Mouse (Mus musculus): ENCODE data around the gene Ehd1. TPM values are rescaled to one million over a fixed set of nuclear protein-coding genes. Genes with fewer than 3 reads are reported as not detected.

Gene Ehd1
- polyA plus RNA-seq, 1 experiment from 2014 or later, result 177 TPM

DNA sequence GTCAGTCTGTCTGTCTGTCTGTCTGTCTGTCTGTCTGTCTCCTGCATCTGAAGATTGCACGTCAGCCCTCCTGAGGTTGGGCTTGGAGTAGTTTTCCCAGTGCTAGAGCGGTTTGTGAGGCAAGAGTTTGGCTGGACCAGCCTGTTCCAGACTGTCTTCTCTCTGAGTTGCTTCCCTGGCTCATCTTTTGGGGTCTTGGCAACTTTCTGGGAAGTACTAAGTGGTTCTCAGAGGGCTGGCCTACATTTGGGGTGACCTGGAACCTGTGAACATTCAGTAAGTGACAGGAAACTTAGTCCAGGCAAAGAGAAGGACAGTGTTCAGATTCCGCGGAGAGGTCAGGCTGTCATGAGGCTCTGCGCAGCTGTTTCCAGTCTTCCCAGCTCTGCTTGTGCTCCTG lies 15.7 kb downstream of the Ehd1 start:
- Histone ChIP-seq H3K27me3 (replicated peaks; ENCODE audit: control insufficient read depth, insufficient read depth, low read length) (no peaks in the 10 kb centered on the region), H3K9ac (ENCODE audit: low read depth, low read length) (0 out of 2 replicates have a peak overlapping the region, but pooled peaks have one; percentile 37), H3K9me3 (ENCODE audit: control insufficient read depth) (no peaks in the 10 kb centered on the region), H3K36me3 (ENCODE audit: control insufficient read depth, insufficient read depth) (peaks cover 50% of the 10 kb centered on the region), H3K4me1 (replicated peaks; ENCODE audit: control insufficient read depth, insufficient read depth, low read length) (peaks cover 5% of the 10 kb centered on the region), H3K4me2 (replicated peaks; ENCODE audit: low read depth) (0 out of 2 replicates have a peak overlapping the region, but pooled peaks have one; percentile 9), H3K4me3 (ENCODE audit: low read depth, low read length) (no peak overlapping the region), H3K27ac (ENCODE audit: low read depth, low read length) (peak overlapping the region; percentile 96)
- 76% methylated on average over 5 of the region's 5 CpGs for WGBS
- TF ChIP-seq CTCF (IDR thresholded peaks at IDR 0.05; ENCODE audit: low read depth), result no peak; the same call in 1 of the 2 replicates
- ATAC-seq, result no peak

- no peak overlapping the region for H3K4me3 ChIP-seq (ENCODE audit: low read depth, low read length)
- H3K9me3 ChIP-seq (ENCODE audit: control insufficient read depth), result no peaks in the 10 kb centered on the region
- 89% methylated on average over 17 of the region's 17 CpGs for WGBS
- H3K9ac ChIP-seq (ENCODE audit: low read depth, low read length), result no peak overlapping the region
- no peak for ATAC-seq
- no peak for TF ChIP-seq CTCF (IDR thresholded peaks at IDR 0.05; ENCODE audit: low read depth)
- peak overlapping the region; percentile 16 for H3K27ac ChIP-seq (ENCODE audit: low read depth, low read length)
- no peak overlapping the region for H3K4me2 ChIP-seq (replicated peaks; ENCODE audit: low read depth)
- peaks cover 66% of the 10 kb centered on the region for H3K36me3 ChIP-seq (ENCODE audit: control insufficient read depth, insufficient read depth)
- peaks cover 5% of the 10 kb centered on the region for H3K4me1 ChIP-seq (replicated peaks; ENCODE audit: control insufficient read depth, insufficient read depth, low read length)
- no peaks in the 10 kb centered on the region for H3K27me3 ChIP-seq (replicated peaks; ENCODE audit: control insufficient read depth, insufficient read depth, low read length)
Measured at GRCm38 (mm10) chr19:6294301-6294700, 17.8 kb downstream of the Ehd1 start.

DNA sequence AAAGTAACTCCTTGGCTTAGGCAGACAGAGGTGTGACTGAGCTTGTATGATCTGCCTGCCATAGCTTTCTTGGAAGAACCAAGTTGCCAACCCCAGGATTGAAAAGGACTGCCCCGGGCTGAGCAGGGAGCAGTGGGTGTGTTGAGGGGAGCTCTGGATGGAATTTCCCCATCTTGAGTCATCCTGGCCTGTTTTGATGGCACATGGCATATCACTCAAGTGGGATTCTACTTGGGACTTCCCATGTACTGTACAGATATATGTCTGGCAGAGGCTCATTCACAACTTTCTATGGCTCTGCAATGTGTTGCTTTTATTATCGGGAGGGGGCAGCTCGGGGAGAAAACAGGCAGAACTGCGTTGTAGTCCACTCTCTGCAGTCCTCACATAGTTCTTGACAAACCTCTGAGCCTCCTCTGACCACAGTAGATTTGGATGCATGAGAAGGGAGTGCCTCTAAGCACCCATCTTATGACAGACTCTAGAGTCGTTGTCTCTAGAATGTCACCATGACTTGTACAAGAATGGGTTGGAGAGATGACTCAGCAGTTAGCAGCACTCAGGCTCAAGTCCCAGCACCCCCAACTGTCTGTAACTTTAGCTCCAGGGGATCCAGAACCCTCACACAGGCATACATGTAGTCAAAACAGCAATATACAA lies 20.2 kb downstream of the Ehd1 start:
- Histone ChIP-seq H3K36me3 (ENCODE audit: control insufficient read depth, insufficient read depth) (peaks cover 69% of the 10 kb centered on the region), H3K27ac (ENCODE audit: low read depth, low read length) (peak overlapping the region; percentile 46), H3K9me3 (ENCODE audit: control insufficient read depth) (no peaks in the 10 kb centered on the region), H3K4me3 (ENCODE audit: low read depth, low read length) (no peak overlapping the region), H3K4me1 (replicated peaks; ENCODE audit: control insufficient read depth, insufficient read depth, low read length) (no peaks in the 10 kb centered on the region; the same call in none of the 2 replicates), H3K9ac (ENCODE audit: low read depth, low read length) (no peak overlapping the region), H3K27me3 (replicated peaks; ENCODE audit: control insufficient read depth, insufficient read depth, low read length) (no peaks in the 10 kb centered on the region), H3K4me2 (replicated peaks; ENCODE audit: low read depth) (no peak overlapping the region)
- 83% methylated on average over 5 of the region's 5 CpGs for WGBS
- no peak for ATAC-seq
- no peak for TF ChIP-seq CTCF (IDR thresholded peaks at IDR 0.05; ENCODE audit: low read depth)

- no peak overlapping the region for H3K9ac ChIP-seq (ENCODE audit: low read depth, low read length)
- H3K27me3 ChIP-seq (replicated peaks; ENCODE audit: control insufficient read depth, insufficient read depth, low read length), result no peaks in the 10 kb centered on the region
- H3K36me3 ChIP-seq (ENCODE audit: control insufficient read depth, insufficient read depth), result peaks cover 65% of the 10 kb centered on the region
- H3K27ac ChIP-seq (ENCODE audit: low read depth, low read length), result peak overlapping the region; percentile 46
- no peak overlapping the region for H3K4me2 ChIP-seq (replicated peaks; ENCODE audit: low read depth)
- H3K9me3 ChIP-seq (ENCODE audit: control insufficient read depth), result no peaks in the 10 kb centered on the region
- ATAC-seq, result peak; percentile 55
- 73% methylated on average over 9 of the region's 9 CpGs for WGBS
- no peak for TF ChIP-seq CTCF (IDR thresholded peaks at IDR 0.05; ENCODE audit: low read depth)
- H3K4me3 ChIP-seq (ENCODE audit: low read depth, low read length), result no peak overlapping the region
- no peaks in the 10 kb centered on the region; the same call in 1 of the 2 replicates for H3K4me1 ChIP-seq (replicated peaks; ENCODE audit: control insufficient read depth, insufficient read depth, low read length)
Measured at GRCm38 (mm10) chr19:6297641-6298040, 21.1 kb downstream of the Ehd1 start.

DNA sequence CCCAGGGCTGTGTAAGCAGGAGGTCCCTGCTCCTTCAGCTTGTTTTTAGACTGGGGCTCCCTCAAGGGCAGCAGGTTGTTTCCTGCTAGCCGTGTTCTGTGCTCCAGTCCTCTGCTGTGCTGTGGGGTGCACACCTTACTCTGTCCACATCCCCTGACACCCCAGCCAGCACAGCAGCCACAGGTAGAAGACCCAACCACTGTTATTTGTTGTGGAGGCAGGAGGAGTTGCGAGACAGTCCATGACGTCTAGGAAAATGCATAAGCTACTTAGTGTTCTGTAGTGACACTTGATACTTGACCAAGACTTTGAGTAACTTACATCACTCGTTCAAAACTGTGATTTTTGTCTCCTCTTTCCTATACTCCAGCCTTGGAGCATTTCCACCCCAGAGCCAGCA lies 22.5 kb downstream of the Ehd1 start:
- no peak for ATAC-seq
- no peaks in the 10 kb centered on the region for H3K27me3 ChIP-seq (replicated peaks; ENCODE audit: control insufficient read depth, insufficient read depth, low read length)
- H3K27ac ChIP-seq (ENCODE audit: low read depth, low read length), result peak overlapping the region; percentile 46
- 72% methylated on average over 4 of the region's 4 CpGs for WGBS
- H3K4me3 ChIP-seq (ENCODE audit: low read depth, low read length), result no peak overlapping the region
- no peaks in the 10 kb centered on the region; the same call in 1 of the 2 replicates for H3K4me1 ChIP-seq (replicated peaks; ENCODE audit: control insufficient read depth, insufficient read depth, low read length)
- TF ChIP-seq CTCF (IDR thresholded peaks at IDR 0.05; ENCODE audit: low read depth), result no peak
- H3K36me3 ChIP-seq (ENCODE audit: control insufficient read depth, insufficient read depth), result peaks cover 60% of the 10 kb centered on the region
- no peak overlapping the region for H3K9ac ChIP-seq (ENCODE audit: low read depth, low read length)
- no peak overlapping the region for H3K4me2 ChIP-seq (replicated peaks; ENCODE audit: low read depth)
- H3K9me3 ChIP-seq (ENCODE audit: control insufficient read depth), result no peaks in the 10 kb centered on the region

- Histone ChIP-seq H3K36me3 (ENCODE audit: control insufficient read depth, insufficient read depth) (peaks cover 54% of the 10 kb centered on the region), H3K27ac (ENCODE audit: low read depth, low read length) (peak overlapping the region; percentile 52), H3K9me3 (ENCODE audit: control insufficient read depth) (no peaks in the 10 kb centered on the region), H3K4me2 (replicated peaks; ENCODE audit: low read depth) (no peak overlapping the region), H3K4me3 (ENCODE audit: low read depth, low read length) (no peak overlapping the region), H3K27me3 (replicated peaks; ENCODE audit: control insufficient read depth, insufficient read depth, low read length) (no peaks in the 10 kb centered on the region), H3K4me1 (replicated peaks; ENCODE audit: control insufficient read depth, insufficient read depth, low read length) (no peaks in the 10 kb centered on the region; the same call in 1 of the 2 replicates), H3K9ac (ENCODE audit: low read depth, low read length) (no peak overlapping the region)
- ATAC-seq, result no peak
- 78% methylated on average over 7 of the region's 7 CpGs for WGBS
- no peak for TF ChIP-seq CTCF (IDR thresholded peaks at IDR 0.05; ENCODE audit: low read depth)
Measured at GRCm38 (mm10) chr19:6299450-6300267, 23.1 kb downstream of the Ehd1 start.
